Mouse (Mus musculus) liver, embryonic 13.5 days (tissue): ENCODE results near the gene Calcr. TPM values are rescaled to one million over a fixed set of nuclear protein-coding genes. Genes with fewer than 3 reads are reported as not detected.
"Not testable (repeated sequence)": the region's sequence is repeated elsewhere in the genome, so short reads cannot be mapped to it uniquely, and the experiment has no call there.

Experiments used
- ATAC-seq: fragments of 200-750 bp; cut with Nextera tagmentation; 2 replicates; pipeline ENCODE4 v1.8.0; 2017; ENCODE audit warnings: low read depth, mild to moderate bottlenecking, moderate number of reproducible peaks, moderate library complexity
- DNase-seq: peaks from one replicate; pipeline ENCODE4 v3.0.0; 2022
- H3K27ac ChIP-seq: fragments of 300-500 bp; sonication (generic); 2 replicates; pipeline ENCODE4 v1.5.1; 2015; ENCODE audit warnings: moderate library complexity, mild to moderate bottlenecking, inconsistent platforms
- H3K27me3 ChIP-seq: fragments of 300-500 bp; sonication (generic); 2 replicates; pipeline ENCODE4 v1.6.1; 2015; ENCODE audit warnings: mild to moderate bottlenecking, inconsistent platforms
- H3K36me3 ChIP-seq: fragments of 300-500 bp; sonication (generic); 2 replicates; pipeline ENCODE4 v1.6.1; 2015; ENCODE audit warnings: mild to moderate bottlenecking, inconsistent platforms
- H3K4me1 ChIP-seq: fragments of 300-500 bp; sonication (generic); replicated peaks from 2 replicates; pipeline ENCODE4 v1.6.1; 2015; ENCODE audit warnings: inconsistent platforms
- H3K4me2 ChIP-seq: fragments of 300-500 bp; sonication (generic); 2 replicates; pipeline ENCODE4 v1.6.1; 2015; ENCODE audit warnings: inconsistent platforms, mild to moderate bottlenecking, moderate library complexity
- H3K4me3 ChIP-seq: fragments of 300-500 bp; sonication (generic); replicated peaks from 2 replicates; pipeline ENCODE4 v1.5.1; 2015; ENCODE audit warnings: mild to moderate bottlenecking, inconsistent platforms
- H3K9ac ChIP-seq: fragments of 300-500 bp; sonication (generic); 2 replicates; pipeline ENCODE4 v1.6.1; 2015; ENCODE audit warnings: mild to moderate bottlenecking, inconsistent platforms
- H3K9me3 ChIP-seq: fragments of 300-500 bp; sonication (generic); replicated peaks from 2 replicates; pipeline ENCODE4 v1.6.1; 2016; ENCODE audit warnings: inconsistent platforms
- WGBS: fragments of 180-500 bp; shearing (Covaris S2); methylation state at CpG from one replicate; pipeline ENCODE4 v1.1.7; 2015; ENCODE audit not compliant: insufficient replicate concordance; 5-methylcytosine and 5-hydroxymethylcytosine counted together
- polyA plus RNA-seq: library from polyadenylated mRNA; unstranded; fragments of >200 nt; fragmentation: Nextera tagmentation; extraction: Ambion mirVana; gene quantifications from 2 replicates; pipeline ENCODE4 v1.2.1, GENCODE M21; 2015

The Calcr gene
- polyA plus RNA-seq: not detected in 2 replicates

GRCm38 (mm10) chr6:3764230-3764764 lies at the start of gene Calcr:
Gene Calcr (minus strand): TSS chr6:3764714.
- Histone ChIP-seq H3K9me3 (no peaks in the 10 kb centered on the region), H3K4me2 (peak within 1 kb of the TSS; percentile 53), H3K9ac (no peak within 1 kb of the TSS), H3K4me3 (peak within 1 kb of the TSS; percentile 34), H3K4me1 (no peaks in the 10 kb centered on the region), H3K36me3 (no peaks in the 10 kb centered on the region), H3K27ac (no peak within 1 kb of the TSS), H3K27me3 (peaks cover 36% of the 10 kb centered on the region)
- WGBS: 6% methylated on average over 12 of the region's 12 CpGs
- DNase-seq (no peak), ATAC-seq (no peak)

GRCm38 (mm10) chr6:3767485-3767884 lies 3.0 kb upstream of the Calcr start:
- Histone ChIP-seq H3K36me3 (no peaks in the 10 kb centered on the region), H3K9me3 (no peaks in the 10 kb centered on the region), H3K4me3 (no peak overlapping the region), H3K9ac (no peak overlapping the region), H3K27me3 (peaks cover 36% of the 10 kb centered on the region), H3K27ac (no peak overlapping the region), H3K4me1 (no peaks in the 10 kb centered on the region), H3K4me2 (no peak overlapping the region)
- ATAC-seq (no peak), DNase-seq (no peak)
- 61% methylated on average over 2 of the region's 2 CpGs for WGBS

- Histone ChIP-seq H3K4me3 (peak overlapping the region; percentile 34), H3K9me3 (no peaks in the 10 kb centered on the region), H3K9ac (no peak overlapping the region), H3K36me3 (no peaks in the 10 kb centered on the region), H3K4me1 (no peaks in the 10 kb centered on the region), H3K27ac (no peak overlapping the region), H3K27me3 (peaks cover 36% of the 10 kb centered on the region), H3K4me2 (peak overlapping the region; percentile 53)
- WGBS: 1% methylated on average over 37 of the region's 39 CpGs
- no peak for DNase-seq
- no peak for ATAC-seq
Observed at GRCm38 (mm10) chr6:3763171-3763967, 1.1 kb downstream of the Calcr start.

GRCm38 (mm10) chr6:3751576-3751975 lies 12.9 kb downstream of the Calcr start:
- H3K9ac ChIP-seq: no peak overlapping the region
- no peaks in the 10 kb centered on the region for H3K9me3 ChIP-seq
- H3K27me3 ChIP-seq: no peaks in the 10 kb centered on the region
- no peak overlapping the region for H3K4me2 ChIP-seq
- H3K4me1 ChIP-seq: no peaks in the 10 kb centered on the region
- WGBS: 66% methylated on average over 3 of the region's 3 CpGs
- ATAC-seq: no peak
- DNase-seq: no peak
- no peaks in the 10 kb centered on the region for H3K36me3 ChIP-seq
- H3K4me3 ChIP-seq: no peak overlapping the region
- H3K27ac ChIP-seq: no peak overlapping the region

- H3K27me3 ChIP-seq: no peaks in the 10 kb centered on the region
- H3K27ac ChIP-seq: no peak overlapping the region
- no peaks in the 10 kb centered on the region for H3K4me1 ChIP-seq
- no peaks in the 10 kb centered on the region for H3K9me3 ChIP-seq
- WGBS: 21% methylated on average over 5 of the region's 5 CpGs
- ATAC-seq: no peak
- H3K4me2 ChIP-seq: no peak overlapping the region
- no peak overlapping the region for H3K4me3 ChIP-seq
- no peak for DNase-seq
- H3K36me3 ChIP-seq: no peaks in the 10 kb centered on the region
- no peak overlapping the region for H3K9ac ChIP-seq
Observed at GRCm38 (mm10) chr6:3749624-3750023, 14.9 kb downstream of the Calcr start.

GRCm38 (mm10) chr6:3745546-3745945 lies 19.0 kb downstream of the Calcr start:
- H3K27me3 ChIP-seq: no peaks in the 10 kb centered on the region
- no peak overlapping the region for H3K4me2 ChIP-seq
- no peaks in the 10 kb centered on the region for H3K4me1 ChIP-seq
- H3K4me3 ChIP-seq: no peak overlapping the region
- ATAC-seq (no peak), DNase-seq (no peak)
- H3K9me3 ChIP-seq: no peaks in the 10 kb centered on the region
- WGBS: 19% methylated on average over 2 of the region's 2 CpGs
- H3K27ac ChIP-seq: no peak overlapping the region
- no peaks in the 10 kb centered on the region for H3K36me3 ChIP-seq
- H3K9ac ChIP-seq: no peak overlapping the region

- no peak overlapping the region for H3K4me2 ChIP-seq
- no peaks in the 10 kb centered on the region for H3K4me1 ChIP-seq
- H3K9me3 ChIP-seq: no peaks in the 10 kb centered on the region
- H3K4me3 ChIP-seq: no peak overlapping the region
- no peaks in the 10 kb centered on the region for H3K27me3 ChIP-seq
- ATAC-seq (no peak), DNase-seq (no peak)
- H3K27ac ChIP-seq: no peak overlapping the region
- no peak overlapping the region for H3K9ac ChIP-seq
- no peaks in the 10 kb centered on the region for H3K36me3 ChIP-seq
- WGBS: 67% methylated on average over 7 of the region's 7 CpGs
Observed at GRCm38 (mm10) chr6:3741996-3742713, 22.4 kb downstream of the Calcr start.

- Histone ChIP-seq H3K9ac (no peak overlapping the region), H3K9me3 (no peaks in the 10 kb centered on the region), H3K4me1 (no peaks in the 10 kb centered on the region), H3K4me3 (no peak overlapping the region), H3K4me2 (no peak overlapping the region), H3K36me3 (no peaks in the 10 kb centered on the region), H3K27me3 (no peaks in the 10 kb centered on the region), H3K27ac (no peak overlapping the region)
- ATAC-seq: no peak
- DNase-seq: no peak
- WGBS: 28% methylated on average over 11 of the region's 11 CpGs
Observed at GRCm38 (mm10) chr6:3741296-3741695, 23.2 kb downstream of the Calcr start.

GRCm38 (mm10) chr6:3730246-3730867 lies 34.2 kb downstream of the Calcr start:
- Histone ChIP-seq H3K4me3 (no peak overlapping the region), H3K9me3 (no peaks in the 10 kb centered on the region), H3K4me1 (no peaks in the 10 kb centered on the region), H3K27me3 (no peaks in the 10 kb centered on the region), H3K36me3 (no peaks in the 10 kb centered on the region), H3K27ac (no peak overlapping the region), H3K9ac (no peak overlapping the region), H3K4me2 (no peak overlapping the region)
- no peak for ATAC-seq
- no peak for DNase-seq
- WGBS: 49% methylated on average over 4 of the region's 4 CpGs

GRCm38 (mm10) chr6:3688087-3688642 lies 76.3 kb downstream of the Calcr start:
- H3K27me3 ChIP-seq: no peaks in the 10 kb centered on the region
- no peak for DNase-seq

GRCm38 (mm10) chr6:3678286-3678685 lies 86.2 kb downstream of the Calcr start:
- not testable (repeated sequence) for H3K4me2 ChIP-seq, H3K27ac ChIP-seq, H3K9me3 ChIP-seq, H3K9ac ChIP-seq, H3K27me3 ChIP-seq, H3K36me3 ChIP-seq, H3K4me1 ChIP-seq, H3K4me3 ChIP-seq, DNase-seq, ATAC-seq
- 48% methylated on average over 2 of the region's 2 CpGs for WGBS

More at GRCm38 (mm10) chr6:3688087-3688642, 76.3 kb downstream of the Calcr start:
- Histone ChIP-seq H3K4me3 (no peak overlapping the region), H3K9ac (no peak overlapping the region), H3K4me2 (no peak overlapping the region), H3K4me1 (no peaks in the 10 kb centered on the region), H3K36me3 (no peaks in the 10 kb centered on the region), H3K9me3 (no peaks in the 10 kb centered on the region), H3K27ac (no peak overlapping the region)
- ATAC-seq: no peak
- WGBS: 63% methylated on average over 7 of the region's 7 CpGs
